Mouse (Mus musculus) ES-E14 (cell line): Measurements from ENCODE around the gene Trip10. TPM values are rescaled to one million over a fixed set of nuclear protein-coding genes. Genes with fewer than 3 reads are reported as not detected.

ENCODE experiments used
- DNase-seq: peaks from one replicate; pipeline ENCODE4 v3.0.0-alpha.2; 2013; ENCODE audit warnings: low read depth, low spot score
- H3K27ac ChIP-seq: 2 replicates; pipeline ENCODE4 v1.5.1; 2012; ENCODE audit warnings: low read depth, mild to moderate bottlenecking, low read length, moderate library complexity, mixed read lengths; ENCODE audit not compliant: poor library complexity, insufficient read depth, severe bottlenecking
- H3K36me3 ChIP-seq: 2 replicates; pipeline ENCODE4 v1.6.1; 2012; ENCODE audit warnings: mild to moderate bottlenecking, low read length, moderate library complexity, mixed read lengths; ENCODE audit not compliant: control insufficient read depth, poor library complexity, insufficient read depth, severe bottlenecking
- H3K4me1 ChIP-seq, 2 experiments: fragments of 150-350 bp in 1 of 2; sonication (generic) in 1 of 2; 2 replicates each; pipeline ENCODE4 v1.6.1; 2012; ENCODE audit warnings: low read length in 2 of 2, mild to moderate bottlenecking in 1 of 2, mixed read lengths in 1 of 2; ENCODE audit not compliant: control insufficient read depth in 2 of 2, insufficient read depth in 2 of 2, poor library complexity in 1 of 2
- H3K4me3 ChIP-seq, 2 experiments: fragments of 150-350 bp in 1 of 2; sonication (generic) in 1 of 2; 2 replicates each; pipeline ENCODE4 v1.5.1; 2012; ENCODE audit warnings: low read length in 2 of 2, low read depth in 1 of 2, mild to moderate bottlenecking in 1 of 2, mixed read lengths in 1 of 2; ENCODE audit not compliant: insufficient read depth in 1 of 2, poor library complexity in 1 of 2, severe bottlenecking in 1 of 2
- H3K9ac ChIP-seq: 2 replicates; pipeline ENCODE4 v1.6.1; 2012; ENCODE audit warnings: low read depth, mild to moderate bottlenecking, low read length, mixed read lengths; ENCODE audit not compliant: poor library complexity, insufficient read depth, severe bottlenecking
- H3K9me3 ChIP-seq: fragments of 150-350 bp; sonication (generic); 2 replicates; pipeline ENCODE4 v1.6.1; 2012; ENCODE audit warnings: low read depth, mild to moderate bottlenecking, low read length; ENCODE audit not compliant: control insufficient read depth, insufficient read depth
- CHD2 ChIP-seq: IDR thresholded peaks from 2 replicates; pipeline ENCODE4 v1.6.1; 2014; ENCODE audit warnings: mild to moderate bottlenecking, low read depth, low read length, inconsistent platforms
- HCFC1 ChIP-seq: IDR thresholded peaks from 2 replicates; pipeline ENCODE4 v1.6.1; 2012; ENCODE audit warnings: low read length, inconsistent platforms, borderline replicate concordance; ENCODE audit not compliant: insufficient read depth
- MAFK ChIP-seq: IDR thresholded peaks from 2 replicates; pipeline ENCODE4 v1.6.1; 2014; ENCODE audit warnings: mild to moderate bottlenecking, low read depth, low read length, inconsistent platforms; ENCODE audit not compliant: insufficient read depth
- ZC3H11A ChIP-seq: IDR thresholded peaks from 2 replicates; pipeline ENCODE4 v1.6.1; 2012; ENCODE audit warnings: low read depth, mild to moderate bottlenecking, inconsistent platforms, low read length, borderline replicate concordance
- ZNF384 ChIP-seq: IDR thresholded peaks from 2 replicates; pipeline ENCODE4 v1.6.1; 2012; ENCODE audit warnings: low read depth, low read length, inconsistent platforms
- in situ Hi-C, 2 experiments: fragments of 600-800 bp; cut with MboI; formaldehyde crosslinking; loops; one replicate each; pipeline ENCODE4 v1.15.1; 2025; ENCODE audit warnings: low sequenced_read_pairs in 2 of 2, inconsistent platforms in 1 of 2; ENCODE audit not compliant: unreplicated experiment in 2 of 2
- total RNA-seq: library from RNA; depleted of rRNA; stranded (reverse); fragments of 300-350 nt; gene quantifications from 2 replicates; pipeline ENCODE4 v1.2.3, GENCODE M21; 2012

The Trip10 gene
- total RNA-seq, 1 experiment, result 40.6 TPM

DNA sequence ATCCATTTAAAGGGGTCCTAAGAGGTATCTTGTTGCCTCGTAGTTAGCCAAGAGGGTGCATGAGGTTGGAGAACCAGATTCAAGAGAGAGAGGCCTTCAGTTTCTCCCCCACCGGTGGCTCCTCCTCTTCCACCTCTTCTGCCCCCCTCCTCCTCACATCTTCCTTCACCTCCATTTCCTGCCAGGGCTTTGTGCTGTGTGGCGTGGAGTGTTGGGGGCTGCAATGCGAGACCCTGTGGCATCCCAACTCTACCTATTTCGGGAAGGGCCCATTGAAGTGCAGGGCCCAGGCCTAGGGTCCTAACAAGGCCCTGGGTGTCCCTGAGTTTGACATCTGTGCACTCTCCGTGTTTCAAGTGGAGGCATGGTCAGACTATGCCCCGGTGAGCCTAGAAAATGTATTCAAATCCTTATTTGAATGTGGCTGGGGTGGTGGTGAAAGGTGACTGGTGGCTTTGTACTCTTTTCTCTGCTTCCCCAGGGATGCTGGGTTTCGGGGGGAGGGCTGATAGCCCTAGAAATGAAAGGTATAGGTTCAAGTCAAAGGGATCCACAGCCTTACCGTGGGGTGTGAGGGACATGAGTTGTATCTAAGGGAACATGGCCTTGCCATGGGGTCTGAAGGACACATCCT is 30.5 kb downstream of the Trip10 start:
- no peaks in the 10 kb centered on the region for H3K36me3 ChIP-seq
- 0 out of 4 replicates have a peak overlapping the region, but pooled peaks have one; percentile 42 to 50 for H3K4me3 ChIP-seq
- no peak for DNase-seq
- no peak overlapping the region for H3K9ac ChIP-seq
- H3K4me1 ChIP-seq, result peaks cover 2 to 15% of the 10 kb centered on the region in 2 experiments; a peak in 2 of 4 replicates
- TF ChIP-seq CHD2, result no peak
- TF ChIP-seq ZNF384, result no peak
- no peak for TF ChIP-seq HCFC1
- TF ChIP-seq ZC3H11A, result no peak
- no peak for TF ChIP-seq MAFK
- no peaks in the 10 kb centered on the region for H3K9me3 ChIP-seq
- in situ Hi-C loops, result no loop called here
- no peak overlapping the region for H3K27ac ChIP-seq

DNA sequence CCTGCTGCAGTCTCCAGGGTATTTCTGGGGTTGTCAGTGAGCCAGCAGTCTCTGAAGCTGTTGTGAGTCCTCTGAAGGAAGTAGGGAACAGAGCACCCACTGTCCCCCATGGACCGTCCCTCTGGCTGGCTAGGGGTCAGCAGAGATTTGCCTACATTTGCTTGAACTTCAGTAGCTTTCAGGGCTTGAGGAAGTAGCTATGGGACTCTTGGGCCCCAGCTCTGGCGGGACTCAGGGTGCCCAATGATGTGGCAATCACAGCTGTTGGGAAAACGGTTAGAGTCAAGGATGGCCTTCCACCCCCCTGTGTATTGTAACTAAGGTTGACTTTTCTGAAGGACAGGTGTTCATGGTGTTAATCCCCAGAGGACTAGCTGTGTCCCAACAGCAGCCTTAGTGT is 31.2 kb downstream of the Trip10 start:
- H3K4me3 ChIP-seq, result no peak overlapping the region
- in situ Hi-C loops, result no loop called here
- TF ChIP-seq ZC3H11A (no peak), CHD2 (no peak), MAFK (no peak), HCFC1 (no peak), ZNF384 (no peak)

DNA sequence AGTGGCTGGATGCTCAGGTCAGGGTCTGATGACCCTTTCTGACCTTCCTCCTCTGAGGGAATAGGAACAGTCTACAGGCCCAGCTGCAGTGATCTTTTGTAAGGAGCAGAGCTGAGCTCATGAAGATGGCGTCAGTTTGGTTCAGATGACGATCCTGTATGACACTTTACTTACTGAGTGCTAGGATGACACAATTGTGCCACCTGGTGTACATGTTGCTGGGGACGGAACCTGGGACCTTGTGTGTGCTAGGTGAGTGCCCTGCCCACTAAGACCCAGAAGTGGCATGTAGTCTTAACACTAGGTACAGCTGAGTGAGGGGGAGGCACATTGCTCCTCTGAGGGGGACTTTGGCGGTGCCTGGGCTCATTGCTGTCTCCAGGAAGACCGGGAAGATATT is 34.7 kb downstream of the Trip10 start:
- H3K9me3 ChIP-seq, result no peaks in the 10 kb centered on the region
- no peak overlapping the region for H3K27ac ChIP-seq
- no peak overlapping the region for H3K4me3 ChIP-seq
- no peak for DNase-seq
- H3K4me1 ChIP-seq, result peaks cover 0 to 7% of the 10 kb centered on the region in 2 experiments; a peak in 1 of 4 replicates
- no peaks in the 10 kb centered on the region for H3K36me3 ChIP-seq
- H3K9ac ChIP-seq, result no peak overlapping the region
- in situ Hi-C loops, result no loop called here
- no peak for TF ChIP-seq HCFC1
- no peak for TF ChIP-seq ZC3H11A
- TF ChIP-seq CHD2, result no peak
- TF ChIP-seq MAFK, result no peak
- TF ChIP-seq ZNF384, result no peak

More for the DNA sequence above, 31.2 kb downstream of the Trip10 start:
- no peak for DNase-seq
- H3K9me3 ChIP-seq, result no peaks in the 10 kb centered on the region
- peaks cover 2 to 15% of the 10 kb centered on the region in 2 experiments; a peak in 2 of 4 replicates for H3K4me1 ChIP-seq
- H3K36me3 ChIP-seq, result no peaks in the 10 kb centered on the region
- H3K27ac ChIP-seq, result no peak overlapping the region
- no peak overlapping the region for H3K9ac ChIP-seq

DNA sequence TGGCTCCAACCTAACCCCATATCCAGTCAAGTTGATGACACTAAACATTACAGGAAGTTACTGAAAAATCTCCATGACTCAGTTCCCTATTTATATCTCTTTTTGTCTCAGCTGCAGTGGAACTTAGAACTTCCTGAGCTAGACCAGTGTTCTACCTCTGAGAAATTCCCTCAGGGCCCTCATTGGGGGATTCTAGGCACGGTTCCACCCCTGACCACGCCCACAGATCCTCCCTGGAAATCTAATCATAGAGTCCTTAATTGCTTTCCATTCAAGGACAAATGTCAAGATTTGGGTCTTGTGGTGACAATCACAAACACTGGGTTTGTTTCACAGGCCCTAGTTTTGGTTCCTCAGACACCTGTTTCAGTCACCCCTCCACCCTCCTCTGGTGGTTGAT is 35.8 kb downstream of the Trip10 start:
- H3K4me3 ChIP-seq, result no peak overlapping the region

More for the DNA sequence above, 35.8 kb downstream of the Trip10 start:
- DNase-seq, result no peak
- Histone ChIP-seq H3K36me3 (no peaks in the 10 kb centered on the region), H3K9me3 (no peaks in the 10 kb centered on the region), H3K27ac (no peak overlapping the region), H3K9ac (no peak overlapping the region), H3K4me1 (no peaks in the 10 kb centered on the region)
- in situ Hi-C loops, result no loop called here
- TF ChIP-seq HCFC1 (no peak), MAFK (no peak), CHD2 (no peak), ZNF384 (no peak), ZC3H11A (no peak)
